Mouse (Mus musculus) CH12.LX (cell line): ENCODE results near the gene Gm49396. TPM values are rescaled to one million over a fixed set of nuclear protein-coding genes. Genes with fewer than 3 reads are reported as not detected.
A peak's percentile ranks its signal among the peaks of the same experiment; 100 is the strongest.

ENCODE experiments used
- DNase-seq: peaks from one replicate; pipeline ENCODE4 v3.0.0-alpha.2; 2013; ENCODE audit errors: extremely low read depth
- H3K27ac ChIP-seq: 2 replicates; pipeline ENCODE4 v1.5.1; 2012; ENCODE audit warnings: low read depth, mild to moderate bottlenecking, control low read depth, moderate library complexity; ENCODE audit not compliant: insufficient read depth
- H3K27me3 ChIP-seq: replicated peaks from 2 replicates; pipeline ENCODE3; 2012; ENCODE audit warnings: inconsistent platforms
- H3K36me3 ChIP-seq, 2 experiments: replicated peaks in 1 of 2; 2 replicates each; pipeline versions ENCODE3 to v1.6.1; 2012; ENCODE audit warnings: inconsistent platforms in 1 of 2, low read length in 1 of 2, mild to moderate bottlenecking in 1 of 2, mixed read lengths in 1 of 2, moderate library complexity in 1 of 2; ENCODE audit not compliant: control insufficient read depth in 1 of 2, insufficient read depth in 1 of 2
- H3K4me1 ChIP-seq, 2 experiments: 2 replicates each; pipeline ENCODE4 v1.6.1; 2012; ENCODE audit warnings: inconsistent platforms in 1 of 2, moderate library complexity in 1 of 2; ENCODE audit not compliant: insufficient read depth in 2 of 2, control insufficient read depth in 1 of 2
- H3K4me2 ChIP-seq: 2 replicates; pipeline ENCODE4 v1.6.1; 2012; ENCODE audit warnings: low read depth, mild to moderate bottlenecking, control low read depth; ENCODE audit not compliant: poor library complexity, insufficient read depth, severe bottlenecking
- H3K4me3 ChIP-seq, 3 experiments: fragments of 150-350 bp in 1 of 3; sonication (generic) in 1 of 3; replicated peaks in 1 of 3; 2 replicates each; pipeline versions ENCODE3 to v1.5.1; 2011 to 2012; ENCODE audit warnings: low read depth in 2 of 3, low read length in 2 of 3, mild to moderate bottlenecking in 2 of 3, moderate library complexity in 2 of 3, control low read depth in 1 of 3, improper control_type of control experiment in 1 of 3, inconsistent platforms in 1 of 3, mixed read lengths in 1 of 3; ENCODE audit not compliant: poor library complexity in 1 of 3
- H3K79me2 ChIP-seq: replicated peaks from 2 replicates; pipeline ENCODE4 v1.6.1; 2012; ENCODE audit warnings: mild to moderate bottlenecking, moderate library complexity; ENCODE audit not compliant: control insufficient read depth, poor library complexity, insufficient read depth, severe bottlenecking; ENCODE audit errors: extremely low read depth
- H3K9ac ChIP-seq: 2 replicates; pipeline ENCODE4 v1.6.1; 2012; ENCODE audit warnings: low read depth, mild to moderate bottlenecking, control low read depth, moderate library complexity; ENCODE audit not compliant: insufficient read depth
- H3K9me3 ChIP-seq: replicated peaks from 2 replicates; pipeline ENCODE3; 2012; ENCODE audit warnings: low read length, inconsistent platforms, mixed read lengths
- CHD1 ChIP-seq: IDR thresholded peaks from 2 replicates; pipeline ENCODE4 v1.6.1; 2012; ENCODE audit warnings: low read depth, low read length, improper control_type of control experiment, inconsistent platforms
- CHD2 ChIP-seq: IDR thresholded peaks from 2 replicates; pipeline ENCODE4 v1.6.1; 2011; ENCODE audit warnings: low read length, improper control_type of control experiment
- CTCF ChIP-seq, 2 experiments: IDR thresholded peaks in 1 of 2; conservative IDR thresholded peaks in 1 of 2; 2 replicates each; pipeline ENCODE4 v1.5.1; 2011 to 2012; ENCODE audit warnings: low read depth in 2 of 2, low read length in 2 of 2, improper control_type of control experiment in 1 of 2, inconsistent platforms in 1 of 2, mild to moderate bottlenecking in 1 of 2, moderate library complexity in 1 of 2
- E2F4 ChIP-seq: IDR thresholded peaks from 2 replicates; pipeline ENCODE4 v1.6.1; 2011; ENCODE audit warnings: low read depth, low read length, improper control_type of control experiment; ENCODE audit not compliant: insufficient replicate concordance
- ELF1 ChIP-seq: IDR thresholded peaks from 2 replicates; pipeline ENCODE4 v1.6.1; 2014; ENCODE audit warnings: low read depth, mild to moderate bottlenecking, inconsistent platforms, low read length, improper control_type of control experiment
- EP300 ChIP-seq: IDR thresholded peaks from 2 replicates; pipeline ENCODE4 v1.6.1; 2011; ENCODE audit warnings: low read length, improper control_type of control experiment
- HCFC1 ChIP-seq: IDR thresholded peaks from 2 replicates; pipeline ENCODE4 v1.6.1; 2012; ENCODE audit warnings: low read depth, mild to moderate bottlenecking, inconsistent platforms, low read length, improper control_type of control experiment
- IRF4 ChIP-seq: IDR thresholded peaks from 2 replicates; pipeline ENCODE4 v1.6.1; 2014; ENCODE audit warnings: low read depth, mild to moderate bottlenecking, inconsistent platforms, low read length, improper control_type of control experiment
- JUN ChIP-seq: IDR thresholded peaks from 2 replicates; pipeline ENCODE4 v1.6.1; 2011; ENCODE audit warnings: low read depth, mild to moderate bottlenecking, low read length, improper control_type of control experiment, moderate library complexity; ENCODE audit not compliant: insufficient read depth
- JUND ChIP-seq: conservative IDR thresholded peaks from 2 replicates; pipeline ENCODE4 v1.6.1; 2011; ENCODE audit warnings: low read depth, low read length, improper control_type of control experiment
- KAT2A ChIP-seq: IDR thresholded peaks from 2 replicates; pipeline ENCODE4 v1.6.1; 2012; ENCODE audit warnings: low read length, improper control_type of control experiment, inconsistent platforms; ENCODE audit not compliant: insufficient replicate concordance
- MAFK ChIP-seq: IDR thresholded peaks from 2 replicates; pipeline ENCODE4 v1.6.1; 2011; ENCODE audit warnings: low read length, improper control_type of control experiment; ENCODE audit not compliant: insufficient replicate concordance
- MAX ChIP-seq: IDR thresholded peaks from 2 replicates; pipeline ENCODE4 v1.6.1; 2011; ENCODE audit warnings: low read length, improper control_type of control experiment
- MAZ ChIP-seq: IDR thresholded peaks from 2 replicates; pipeline ENCODE4 v1.6.1; 2012; ENCODE audit warnings: low read depth, mild to moderate bottlenecking, inconsistent platforms, low read length, improper control_type of control experiment, moderate library complexity
- MXI1 ChIP-seq: IDR thresholded peaks from 2 replicates; pipeline ENCODE4 v1.6.1; 2011; ENCODE audit warnings: mild to moderate bottlenecking, low read depth, low read length, improper control_type of control experiment
- MYC ChIP-seq: IDR thresholded peaks from 2 replicates; pipeline ENCODE4 v1.6.1; 2011; ENCODE audit warnings: low read depth, mild to moderate bottlenecking, improper control_type of control experiment, low read length
- NELFE ChIP-seq: IDR thresholded peaks from 2 replicates; pipeline ENCODE4 v1.6.1; 2011; ENCODE audit warnings: low read depth, low read length, improper control_type of control experiment
- POLR2A ChIP-seq: IDR thresholded peaks from 2 replicates; pipeline ENCODE4 v1.6.1; 2011; ENCODE audit warnings: low read depth, mild to moderate bottlenecking, improper control_type of control experiment, low read length
- POLR2AphosphoS2 ChIP-seq: IDR thresholded peaks from 2 replicates; pipeline ENCODE4 v1.6.1; 2011; ENCODE audit warnings: low read depth, low read length, improper control_type of control experiment
- RAD21 ChIP-seq: IDR thresholded peaks from 2 replicates; pipeline ENCODE4 v1.6.1; 2011; ENCODE audit warnings: low read depth, mild to moderate bottlenecking, low read length, improper control_type of control experiment, moderate library complexity
- RCOR1 ChIP-seq: conservative IDR thresholded peaks from 2 replicates; pipeline ENCODE4 v1.6.1; 2012; ENCODE audit warnings: low read depth, mild to moderate bottlenecking, inconsistent platforms, low read length, improper control_type of control experiment
- SMC3 ChIP-seq: IDR thresholded peaks from 2 replicates; pipeline ENCODE4 v1.6.1; 2011; ENCODE audit warnings: low read depth, low read length, improper control_type of control experiment
- TBP ChIP-seq: conservative IDR thresholded peaks from 2 replicates; pipeline ENCODE4 v1.6.1; 2011; ENCODE audit warnings: low read depth, low read length, improper control_type of control experiment
- UBTF ChIP-seq: IDR thresholded peaks from 2 replicates; pipeline ENCODE4 v1.6.1; 2012; ENCODE audit warnings: low read depth, mild to moderate bottlenecking, inconsistent platforms, low read length, improper control_type of control experiment, moderate library complexity
- USF1 ChIP-seq: IDR thresholded peaks from 2 replicates; pipeline ENCODE4 v1.6.1; 2014; ENCODE audit warnings: low read depth, mild to moderate bottlenecking, inconsistent platforms, low read length, improper control_type of control experiment
- USF2 ChIP-seq: conservative IDR thresholded peaks from 2 replicates; pipeline ENCODE4 v1.6.1; 2011; ENCODE audit warnings: low read depth, low read length, improper control_type of control experiment
- ZC3H11A ChIP-seq: IDR thresholded peaks from 2 replicates; pipeline ENCODE4 v1.6.1; 2012; ENCODE audit warnings: low read depth, mild to moderate bottlenecking, inconsistent platforms, low read length, improper control_type of control experiment
- dilution Hi-C: fragments of 300-500 bp; cut with MboI; formaldehyde crosslinking; loops from 2 replicates; pipeline ENCODE4 v1.14.3; 2020; ENCODE audit warnings: low sequenced_read_pairs; ENCODE audit not compliant: extremely low pct_unique_long_range_greater_than_20kb, extremely low pct_ligation_motif_present
- in situ Hi-C: fragments of 300-500 bp; cut with MboI; formaldehyde crosslinking; loops from 3 replicates; pipeline ENCODE4 v1.14.3; 2019; ENCODE audit warnings: low sequenced_read_pairs, low pct_ligation_motif_present, low pct_unique_long_range_greater_than_20kb, mixed read lengths
- polyA plus RNA-seq: library from polyadenylated mRNA; unstranded; fragments of >175 nt; gene quantifications from 2 replicates; pipeline ENCODE4 v1.2.1, GENCODE M21; 2012; ENCODE audit warnings: low read depth; ENCODE audit not compliant: insufficient read length
- total RNA-seq, 2 experiments: library from RNA; depleted of rRNA; stranded (reverse); fragments of 300-350 nt in 1 of 2; fragments of >200 nt in 1 of 2; gene quantifications; 2 replicates each; pipeline ENCODE4 v1.2.3; 2012 to 2014

Gene Gm49396
- total and polyA plus RNA-seq, 3 experiments: 1.9 to 3.3 (median 2.7) TPM

DNA sequence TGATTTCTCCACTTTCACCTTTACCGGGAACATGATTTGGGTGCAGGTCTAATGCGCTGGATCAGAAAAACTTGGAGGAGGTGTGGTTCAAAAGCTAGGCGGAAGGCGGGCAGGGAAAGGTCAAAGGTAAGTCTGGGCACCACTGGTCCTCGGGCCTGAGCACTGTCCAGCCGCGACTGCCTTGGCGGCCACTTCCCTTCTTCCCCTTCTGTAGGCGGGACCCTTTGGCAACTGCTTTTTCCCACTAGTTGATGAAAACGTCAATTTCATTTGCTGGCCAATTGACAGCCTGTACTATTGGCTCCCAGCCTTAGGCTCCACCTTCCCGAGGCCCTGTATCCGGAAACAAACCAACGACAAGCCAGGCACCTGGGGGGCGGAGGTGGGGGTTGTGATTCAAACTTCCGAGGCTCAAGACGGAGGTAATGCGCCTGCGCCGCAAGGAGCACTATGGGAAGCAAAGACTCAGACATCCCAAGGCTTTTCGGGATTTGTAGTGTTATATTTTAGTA is 3.6 kb upstream of the Gm49396 start, which contains the start of gene Lin37 (continued):
- TF ChIP-seq POLR2AphosphoS2: 0 out of 2 replicates have a peak, but pooled peaks have one; percentile 42
- TF ChIP-seq EP300: no peak
- TF ChIP-seq ELF1: peak; percentile 95
- TF ChIP-seq USF1: no peak
- TF ChIP-seq MYC: no peak
- peak; percentile 51; the same call in 1 of the 2 replicates for TF ChIP-seq IRF4
- no peak for TF ChIP-seq E2F4
- TF ChIP-seq TBP: peak; percentile 59; the same call in 1 of the 2 replicates
- peak; percentile 84; the same call in 1 of the 2 replicates for TF ChIP-seq KAT2A
- no peak for TF ChIP-seq CTCF (conservative IDR thresholded peaks at IDR 0.05 in 1 of 2, IDR thresholded peaks at IDR 0.05 in 1 of 2; ENCODE audit: low read depth in 2 of 2, low read length in 2 of 2)
- TF ChIP-seq ZC3H11A: no peak
- TF ChIP-seq POLR2A: peak; percentile 73
- TF ChIP-seq RCOR1: no peak
- TF ChIP-seq MAX: peak; percentile 22; the same call in 1 of the 2 replicates
- no peak for TF ChIP-seq RAD21
- no peak for TF ChIP-seq JUND
- TF ChIP-seq SMC3: no peak
- peak; percentile 95 for TF ChIP-seq MAZ
- TF ChIP-seq MXI1: peak; percentile 67
- peak; percentile 61 for TF ChIP-seq NELFE

DNA sequence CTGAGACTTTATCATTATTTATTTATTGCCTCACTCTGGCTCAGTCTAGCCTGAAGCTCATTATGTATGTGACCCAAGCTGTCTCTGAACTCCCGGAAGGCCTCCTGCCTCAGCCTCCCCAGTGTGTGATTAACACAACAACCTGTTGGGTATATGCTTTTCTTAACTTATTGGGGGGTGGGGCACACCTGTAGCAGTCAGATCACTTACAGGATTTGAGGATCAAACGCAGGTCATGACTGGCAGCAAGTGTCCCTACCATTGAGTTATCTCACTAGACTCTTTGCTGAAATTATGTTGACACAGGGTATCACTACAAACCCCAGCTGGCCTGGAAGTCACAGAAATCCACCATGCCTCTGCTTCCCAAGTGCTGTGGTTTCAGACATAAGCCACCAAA is 2.8 kb upstream of the Gm49396 start:
- Histone ChIP-seq H3K4me2 (peak overlapping the region; percentile 58), H3K4me3 (no peak overlapping the region), H3K4me1 (peaks cover 9 to 39% of the 10 kb centered on the region in 2 experiments; a peak in 3 of 4 replicates), H3K9ac (peak overlapping the region; percentile 77), H3K27me3 (no peaks in the 10 kb centered on the region), H3K9me3 (no peaks in the 10 kb centered on the region), H3K27ac (no peak overlapping the region), H3K36me3 (peaks cover 23 to 47% of the 10 kb centered on the region in 2 experiments), H3K79me2 (peaks cover 25% of the 10 kb centered on the region)
- in situ Hi-C loops (no loop called here), dilution Hi-C loops (no loop called here)
- DNase-seq: no peak
- TF ChIP-seq EP300: no peak
- no peak for TF ChIP-seq RCOR1
- no peak for TF ChIP-seq CHD1
- TF ChIP-seq KAT2A: no peak
- no peak for TF ChIP-seq USF1
- no peak for TF ChIP-seq UBTF
- TF ChIP-seq JUN: no peak
- no peak for TF ChIP-seq MAFK
- TF ChIP-seq TBP: no peak
- TF ChIP-seq HCFC1: no peak
- no peak for TF ChIP-seq ELF1
- TF ChIP-seq IRF4: no peak
- no peak for TF ChIP-seq USF2
- no peak for TF ChIP-seq JUND
- TF ChIP-seq MAZ: no peak
- no peak for TF ChIP-seq CHD2
